Mouse (Mus musculus): ENCODE results near the gene Acr. TPM values are rescaled to one million over a fixed set of nuclear protein-coding genes. Genes with fewer than 3 reads are reported as not detected.

Acr gene
- polyA plus RNA-seq, 1 experiment from 2014 or later: not detected

GRCm38 (mm10) chr15:89605822-89606570, 37.9 kb downstream of the Acr start:
- WGBS: 68% methylated on average over 12 of the region's 12 CpGs

DNA sequence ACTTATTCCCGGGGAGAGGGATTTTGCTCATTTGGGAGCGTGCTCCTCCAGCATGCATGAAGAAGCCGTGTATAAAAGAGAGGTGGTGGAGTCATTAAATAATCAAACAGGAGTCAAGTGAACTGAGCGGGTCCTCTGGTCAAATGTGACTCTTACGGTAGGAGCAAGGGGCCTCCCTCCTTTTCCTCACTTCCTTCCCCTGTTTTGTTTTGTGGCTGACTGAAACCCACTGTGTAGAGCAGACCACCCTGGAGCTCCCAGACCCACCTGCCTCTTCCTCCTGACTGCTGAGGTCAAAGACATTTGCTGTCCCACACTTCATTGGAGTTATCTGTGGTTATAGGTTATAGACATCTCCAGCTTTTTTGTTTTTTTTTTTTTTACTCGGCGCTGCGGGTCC, 39.4 kb downstream of the Acr start:
- H3K9me3 ChIP-seq (ENCODE audit: low read length): no peaks in the 10 kb centered on the region
- H3K27ac ChIP-seq (ENCODE audit: low read length): no peak overlapping the region
- H3K4me2 ChIP-seq (replicated peaks; ENCODE audit: low read depth, low read length): no peak overlapping the region
- no peaks in the 10 kb centered on the region for H3K27me3 ChIP-seq (replicated peaks; ENCODE audit: insufficient read depth, low read length)
- no peak overlapping the region for H3K9ac ChIP-seq (replicated peaks; ENCODE audit: low read depth)
- no peak for DNase-seq (ENCODE audit: low spot score)
- WGBS: 70% methylated on average over 8 of the region's 8 CpGs
- H3K4me3 ChIP-seq (ENCODE audit: low read depth, low read length): no peak overlapping the region
- TF ChIP-seq EP300 (IDR thresholded peaks at IDR 0.05): no peak
- no peak for TF ChIP-seq CTCF (IDR thresholded peaks at IDR 0.05)
- H3K4me1 ChIP-seq (ENCODE audit: insufficient read depth, low read depth, low read length): no peaks in the 10 kb centered on the region
- no peaks in the 10 kb centered on the region for H3K36me3 ChIP-seq (ENCODE audit: insufficient read depth, low read length)
- ATAC-seq: no peak

More at GRCm38 (mm10) chr15:89605822-89606570, 37.9 kb downstream of the Acr start:
- Histone ChIP-seq H3K27me3 (replicated peaks; ENCODE audit: insufficient read depth, low read length) (no peaks in the 10 kb centered on the region), H3K4me1 (ENCODE audit: insufficient read depth, low read depth, low read length) (no peaks in the 10 kb centered on the region), H3K9ac (replicated peaks; ENCODE audit: low read depth) (no peak overlapping the region), H3K27ac (ENCODE audit: low read length) (no peak overlapping the region), H3K36me3 (ENCODE audit: insufficient read depth, low read length) (no peaks in the 10 kb centered on the region), H3K4me3 (ENCODE audit: low read depth, low read length) (no peak overlapping the region), H3K9me3 (ENCODE audit: low read length) (no peaks in the 10 kb centered on the region), H3K4me2 (replicated peaks; ENCODE audit: low read depth, low read length) (no peak overlapping the region)
- ATAC-seq: no peak
- TF ChIP-seq CTCF (IDR thresholded peaks at IDR 0.05): no peak; the same call in 1 of the 2 replicates
- TF ChIP-seq EP300 (IDR thresholded peaks at IDR 0.05): no peak
- no peak for DNase-seq (ENCODE audit: low spot score)

- Histone ChIP-seq H3K9me3 (ENCODE audit: low read length) (no peaks in the 10 kb centered on the region), H3K4me1 (ENCODE audit: insufficient read depth, low read depth, low read length) (no peaks in the 10 kb centered on the region), H3K4me3 (ENCODE audit: low read depth, low read length) (no peak overlapping the region), H3K4me2 (replicated peaks; ENCODE audit: low read depth, low read length) (no peak overlapping the region), H3K9ac (replicated peaks; ENCODE audit: low read depth) (no peak overlapping the region), H3K27me3 (replicated peaks; ENCODE audit: insufficient read depth, low read length) (no peaks in the 10 kb centered on the region), H3K27ac (ENCODE audit: low read length) (no peak overlapping the region), H3K36me3 (ENCODE audit: insufficient read depth, low read length) (no peaks in the 10 kb centered on the region)
- no peak for TF ChIP-seq EP300 (IDR thresholded peaks at IDR 0.05)
- TF ChIP-seq CTCF (IDR thresholded peaks at IDR 0.05): no peak
- ATAC-seq (no peak), DNase-seq (ENCODE audit: low spot score) (no peak)
- WGBS: 73% methylated on average over 9 of the region's 9 CpGs
These were observed 39.8 kb downstream of the Acr start for GRCm38 (mm10) chr15:89607888-89608287.

- DNase-seq (ENCODE audit: low spot score) (peak; percentile 39), ATAC-seq (no peak)
- H3K9ac ChIP-seq (replicated peaks; ENCODE audit: low read depth): no peak overlapping the region
- 72% methylated on average over 12 of the region's 12 CpGs for WGBS
- H3K27ac ChIP-seq (ENCODE audit: low read length): no peak overlapping the region
- H3K36me3 ChIP-seq (ENCODE audit: insufficient read depth, low read length): no peaks in the 10 kb centered on the region
- H3K4me2 ChIP-seq (replicated peaks; ENCODE audit: low read depth, low read length): no peak overlapping the region
- no peaks in the 10 kb centered on the region for H3K27me3 ChIP-seq (replicated peaks; ENCODE audit: insufficient read depth, low read length)
- no peak overlapping the region for H3K4me3 ChIP-seq (ENCODE audit: low read depth, low read length)
- no peaks in the 10 kb centered on the region for H3K4me1 ChIP-seq (ENCODE audit: insufficient read depth, low read depth, low read length)
- H3K9me3 ChIP-seq (ENCODE audit: low read length): no peaks in the 10 kb centered on the region
- TF ChIP-seq CTCF (IDR thresholded peaks at IDR 0.05) (peak; percentile 86), EP300 (IDR thresholded peaks at IDR 0.05) (no peak)
These were observed 54.3 kb downstream of the Acr start for GRCm38 (mm10) chr15:89622312-89622958.

GRCm38 (mm10) chr15:89622959-89623625, 55.0 kb downstream of the Acr start:
- no peak overlapping the region for H3K27ac ChIP-seq (ENCODE audit: low read length)
- TF ChIP-seq EP300 (IDR thresholded peaks at IDR 0.05): no peak
- TF ChIP-seq CTCF (IDR thresholded peaks at IDR 0.05): no peak
- no peaks in the 10 kb centered on the region for H3K27me3 ChIP-seq (replicated peaks; ENCODE audit: insufficient read depth, low read length)
- H3K4me1 ChIP-seq (ENCODE audit: insufficient read depth, low read depth, low read length): no peaks in the 10 kb centered on the region
- H3K9ac ChIP-seq (replicated peaks; ENCODE audit: low read depth): no peak overlapping the region
- H3K9me3 ChIP-seq (ENCODE audit: low read length): no peaks in the 10 kb centered on the region
- H3K36me3 ChIP-seq (ENCODE audit: insufficient read depth, low read length): no peaks in the 10 kb centered on the region
- no peak overlapping the region for H3K4me2 ChIP-seq (replicated peaks; ENCODE audit: low read depth, low read length)
- ATAC-seq (no peak), DNase-seq (ENCODE audit: low spot score) (no peak)
- H3K4me3 ChIP-seq (ENCODE audit: low read depth, low read length): no peak overlapping the region
- 50% methylated on average over 5 of the region's 5 CpGs for WGBS

- no peak overlapping the region for H3K27ac ChIP-seq (ENCODE audit: low read length)
- no peak overlapping the region for H3K4me2 ChIP-seq (replicated peaks; ENCODE audit: low read depth, low read length)
- DNase-seq (ENCODE audit: low spot score): peak; percentile 75
- 5% methylated on average over 6 of the region's 6 CpGs for WGBS
- no peak overlapping the region for H3K9ac ChIP-seq (replicated peaks; ENCODE audit: low read depth)
- TF ChIP-seq CTCF (IDR thresholded peaks at IDR 0.05) (peak; percentile 98), EP300 (IDR thresholded peaks at IDR 0.05) (no peak)
- no peaks in the 10 kb centered on the region for H3K36me3 ChIP-seq (ENCODE audit: insufficient read depth, low read length)
- H3K4me3 ChIP-seq (ENCODE audit: low read depth, low read length): no peak overlapping the region
- ATAC-seq: peak; percentile 17; the same call in 1 of the 2 replicates
- no peaks in the 10 kb centered on the region for H3K4me1 ChIP-seq (ENCODE audit: insufficient read depth, low read depth, low read length)
- no peaks in the 10 kb centered on the region for H3K9me3 ChIP-seq (ENCODE audit: low read length)
- H3K27me3 ChIP-seq (replicated peaks; ENCODE audit: insufficient read depth, low read length): no peaks in the 10 kb centered on the region
These were observed 55.5 kb downstream of the Acr start for GRCm38 (mm10) chr15:89623626-89623959.

Other genes with a start within 250 kb of the Acr start
- gene Adm2, start 245.6 kb upstream of the Acr start, polyA plus RNA-seq (2015; fragmentation: Nextera tagmentation; extraction: Ambion mirVana): 0.11 and 0.12 TPM in 2 replicates
- gene Miox, start 233.9 kb upstream of the Acr start, polyA plus RNA-seq (2015; fragmentation: Nextera tagmentation; extraction: Ambion mirVana): not detected in 2 replicates
- 44.8 and 48.1 TPM in 2 replicates for gene Lmf2, start 212.7 kb upstream of the Acr start, polyA plus RNA-seq (2015; fragmentation: Nextera tagmentation; extraction: Ambion mirVana)
- gene Ncaph2, start 212.6 kb upstream of the Acr start, polyA plus RNA-seq (2015; fragmentation: Nextera tagmentation; extraction: Ambion mirVana): 73.7 and 80.7 TPM in 2 replicates
- 5.9 and 8.7 TPM in 2 replicates for gene Sco2, start 194.5 kb upstream of the Acr start, polyA plus RNA-seq (2015; fragmentation: Nextera tagmentation; extraction: Ambion mirVana)
- 2.1 and 2.2 TPM in 2 replicates for gene Tymp, start 191.3 kb upstream of the Acr start, polyA plus RNA-seq (2015; fragmentation: Nextera tagmentation; extraction: Ambion mirVana)
- 33.2 and 34.9 TPM in 2 replicates for gene Odf3b, start 189.0 kb upstream of the Acr start, polyA plus RNA-seq (2015; fragmentation: Nextera tagmentation; extraction: Ambion mirVana)
- not detected in 2 replicates for gene Klhdc7b, start 183.4 kb upstream of the Acr start, polyA plus RNA-seq (2015; fragmentation: Nextera tagmentation; extraction: Ambion mirVana)
- gene Syce3, start 157.8 kb upstream of the Acr start, polyA plus RNA-seq (2015; fragmentation: Nextera tagmentation; extraction: Ambion mirVana): not detected in 2 replicates
- 3.3 and 4.3 TPM in 2 replicates for gene Cpt1b, start 142.5 kb upstream of the Acr start, polyA plus RNA-seq (2015; fragmentation: Nextera tagmentation; extraction: Ambion mirVana)
- gene C730034F03Rik, start 138.7 kb upstream of the Acr start, polyA plus RNA-seq (2015; fragmentation: Nextera tagmentation; extraction: Ambion mirVana): 2.2 and 3.0 TPM in 2 replicates
- gene Gm44502, start 138.6 kb upstream of the Acr start, polyA plus RNA-seq (2015; fragmentation: Nextera tagmentation; extraction: Ambion mirVana): not detected in 2 replicates
- 64.9 and 71.2 TPM in 2 replicates for gene Chkb, start 138.4 kb upstream of the Acr start, polyA plus RNA-seq (2015; fragmentation: Nextera tagmentation; extraction: Ambion mirVana)
- 0.06 and 0.14 TPM in 2 replicates for gene Mapk8ip2, start 114.4 kb upstream of the Acr start, polyA plus RNA-seq (2015; fragmentation: Nextera tagmentation; extraction: Ambion mirVana)
- 22.4 and 23.3 TPM in 2 replicates for gene Arsa, start 90.9 kb upstream of the Acr start, polyA plus RNA-seq (2015; fragmentation: Nextera tagmentation; extraction: Ambion mirVana)
- gene Shank3, start 68.7 kb upstream of the Acr start, polyA plus RNA-seq (2015; fragmentation: Nextera tagmentation; extraction: Ambion mirVana): 1.8 and 2.2 TPM in 2 replicates
- gene Rabl2, start 23.6 kb downstream of the Acr start, polyA plus RNA-seq (2015; fragmentation: Nextera tagmentation; extraction: Ambion mirVana): 23.1 and 24.2 TPM in 2 replicates

Measured in lung, postnatal 0 days (tissue).